Mouse (Mus musculus) lung, postnatal 0 days (tissue): Measurements from ENCODE around the gene Mbtps1.

ENCODE experiments used
- CTCF ChIP-seq: IDR thresholded peaks from 2 replicates; pipeline ENCODE4 v1.5.1; 2016; ENCODE audit warnings: antibody characterized with exemption, mild to moderate bottlenecking
- EP300 ChIP-seq: IDR thresholded peaks from 2 replicates; pipeline ENCODE4 v1.6.1; 2016; ENCODE audit warnings: antibody characterized with exemption, mild to moderate bottlenecking, control low read depth

DNA sequence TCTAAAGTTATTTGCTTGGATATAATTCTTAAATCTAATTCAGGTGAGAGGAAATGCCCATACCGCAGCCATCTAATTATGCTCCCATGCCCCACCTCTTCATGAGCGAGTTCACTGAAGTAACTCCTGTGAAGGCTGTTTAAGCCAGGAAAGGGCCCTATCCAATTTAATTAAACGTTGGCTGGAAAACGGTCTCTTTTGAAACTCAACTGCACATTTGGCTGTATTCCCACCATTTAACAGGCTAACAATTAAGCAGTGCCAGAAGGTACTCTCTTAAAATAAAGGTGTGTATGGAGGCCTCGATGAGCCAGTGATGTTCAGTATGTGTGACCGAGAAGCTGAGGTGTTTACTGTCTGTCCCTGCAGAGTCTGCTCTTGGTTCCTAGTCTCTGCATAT lies 2.7 kb downstream of the Mbtps1 start:
- TF ChIP-seq CTCF = no peak
- no peak for TF ChIP-seq EP300
